Mouse (Mus musculus) cerebellum, postnatal 14 days (tissue): ENCODE data around the gene Ntsr2.
"Not testable (repeated sequence)": the region's sequence is repeated elsewhere in the genome, so short reads cannot be mapped to it uniquely, and the experiment has no call there.

Experiments
- DNase-seq, 2 experiments: peaks; one replicate each; pipeline ENCODE4 v3.0.0; 2021; ENCODE audit warnings: mixed read lengths in 2 of 2

Ntsr2 gene

DNA sequence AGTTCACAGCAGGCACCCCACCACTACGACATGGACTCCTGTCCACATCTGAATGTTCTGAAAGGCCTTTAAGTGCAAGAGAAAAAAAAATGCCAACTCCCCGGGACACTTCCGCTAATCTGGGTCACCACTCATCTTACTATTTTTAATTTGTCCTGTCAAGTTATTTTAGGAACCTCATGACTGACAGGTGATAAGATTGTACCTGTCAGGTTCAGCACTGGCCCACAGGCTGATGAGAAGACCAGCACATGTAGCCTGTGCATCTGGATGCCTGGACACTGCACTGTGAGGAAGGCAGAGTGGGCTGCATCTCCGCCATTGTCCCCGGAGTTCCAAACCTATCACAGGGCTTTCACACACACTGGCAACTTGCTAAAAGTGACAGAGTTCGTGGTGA, 3.4 kb upstream of the Ntsr2 start:
- no peak for DNase-seq

DNA sequence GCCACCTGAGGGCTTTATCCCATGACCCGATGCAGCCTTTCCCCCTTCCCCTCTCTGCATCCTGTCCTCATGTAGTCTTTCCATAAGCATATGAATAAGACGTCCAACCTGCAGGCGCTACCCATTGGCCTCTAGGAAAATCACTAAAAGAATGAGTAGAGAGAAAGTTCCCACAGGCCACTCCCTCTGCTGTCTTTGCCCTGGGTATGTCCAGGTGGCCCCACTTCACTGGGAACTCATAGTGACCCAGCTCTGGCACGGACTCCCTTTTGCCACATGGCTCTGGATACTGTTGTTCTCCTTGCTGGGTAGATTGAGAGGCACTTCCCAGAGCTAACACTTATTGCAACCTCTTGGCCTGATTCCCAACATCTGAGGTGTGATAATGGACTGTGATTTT, 2.4 kb downstream of the Ntsr2 start:
- no peak for DNase-seq

DNA sequence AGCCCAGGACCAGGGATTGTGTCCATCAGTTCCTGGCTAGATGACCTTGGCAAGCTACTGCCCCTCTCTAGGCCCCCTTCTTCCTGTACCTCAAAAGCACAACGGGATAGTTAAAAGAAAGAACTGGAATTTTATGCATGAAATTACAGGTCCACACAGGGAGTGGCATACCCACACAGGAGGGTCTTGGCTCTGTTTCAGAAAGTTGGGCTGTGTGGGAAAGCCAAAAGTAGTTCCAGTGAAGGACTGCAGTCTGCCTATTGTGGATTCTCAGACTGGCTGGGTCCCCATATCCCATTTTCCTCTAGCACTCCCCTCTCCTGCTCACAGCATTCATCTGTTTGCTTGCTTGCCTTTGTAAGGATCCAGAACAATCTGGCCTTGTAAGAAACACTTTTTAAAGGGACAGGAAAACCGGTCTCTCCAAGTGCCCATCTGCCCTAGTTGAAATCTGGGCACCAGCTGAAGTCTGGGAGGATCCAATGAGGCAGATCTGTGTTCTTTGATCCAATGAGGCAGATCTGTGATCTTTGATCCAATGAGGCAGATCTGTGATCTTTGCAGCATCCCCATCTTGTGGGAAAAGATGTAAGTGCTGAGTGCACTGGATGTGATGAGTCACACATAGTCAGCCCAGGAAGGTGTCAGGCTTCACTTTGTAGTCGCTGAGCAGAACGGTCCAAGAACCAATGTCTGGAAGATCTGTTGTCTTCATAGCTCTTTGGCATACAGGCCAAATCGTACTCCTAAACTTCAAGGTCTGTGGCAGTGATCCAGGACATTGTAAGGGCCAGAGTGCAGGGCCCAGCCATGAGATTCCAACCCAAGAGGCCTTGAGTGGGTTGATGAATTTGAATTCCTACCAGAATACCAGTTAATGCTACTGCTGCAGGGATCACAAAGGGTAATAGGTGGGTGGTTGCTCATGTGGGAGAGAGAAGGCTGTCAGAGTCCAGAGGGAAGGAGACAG, 4.0 kb downstream of the Ntsr2 start:
- peak in 1 of 2 experiments; percentile 46 for DNase-seq

DNA sequence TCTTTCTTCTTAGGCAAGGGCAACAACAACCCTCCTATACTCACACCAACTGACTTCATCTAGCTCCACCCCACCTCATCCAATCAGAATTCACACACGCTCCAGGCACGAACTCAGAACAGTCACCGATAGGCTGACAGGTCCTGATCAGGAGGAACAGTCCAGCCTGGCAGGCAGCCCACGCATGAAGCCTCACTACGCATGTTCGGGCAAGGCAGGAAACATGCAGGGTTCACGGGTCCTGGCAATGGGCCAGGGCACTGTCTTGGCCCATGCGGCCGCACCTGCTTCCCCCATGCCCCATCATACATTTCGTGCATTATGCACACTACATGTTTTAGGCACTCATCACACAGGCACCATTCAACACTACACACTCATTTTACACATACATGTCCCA, 8.3 kb downstream of the Ntsr2 start:
- DNase-seq: peak in 1 of 2 experiments; percentile 56

DNA sequence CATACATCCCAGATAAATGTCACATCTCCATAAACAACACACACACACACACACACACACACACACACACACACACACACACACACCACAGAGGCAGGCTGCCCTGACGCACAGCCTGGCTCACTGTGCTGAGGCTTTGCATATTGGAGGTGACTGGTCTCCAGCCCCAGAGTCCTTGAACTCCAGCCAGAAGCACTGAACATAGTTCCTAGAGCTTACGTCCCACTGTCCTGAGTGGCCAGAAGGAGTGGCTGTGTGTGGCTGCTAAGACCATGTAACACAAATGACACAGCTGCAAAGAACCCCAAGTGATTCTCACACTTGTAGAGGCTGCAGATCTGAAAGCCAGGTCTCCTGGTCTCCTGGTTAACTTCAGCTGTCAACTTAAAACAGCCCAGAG, 8.8 kb downstream of the Ntsr2 start:
- DNase-seq: no peak

DNA sequence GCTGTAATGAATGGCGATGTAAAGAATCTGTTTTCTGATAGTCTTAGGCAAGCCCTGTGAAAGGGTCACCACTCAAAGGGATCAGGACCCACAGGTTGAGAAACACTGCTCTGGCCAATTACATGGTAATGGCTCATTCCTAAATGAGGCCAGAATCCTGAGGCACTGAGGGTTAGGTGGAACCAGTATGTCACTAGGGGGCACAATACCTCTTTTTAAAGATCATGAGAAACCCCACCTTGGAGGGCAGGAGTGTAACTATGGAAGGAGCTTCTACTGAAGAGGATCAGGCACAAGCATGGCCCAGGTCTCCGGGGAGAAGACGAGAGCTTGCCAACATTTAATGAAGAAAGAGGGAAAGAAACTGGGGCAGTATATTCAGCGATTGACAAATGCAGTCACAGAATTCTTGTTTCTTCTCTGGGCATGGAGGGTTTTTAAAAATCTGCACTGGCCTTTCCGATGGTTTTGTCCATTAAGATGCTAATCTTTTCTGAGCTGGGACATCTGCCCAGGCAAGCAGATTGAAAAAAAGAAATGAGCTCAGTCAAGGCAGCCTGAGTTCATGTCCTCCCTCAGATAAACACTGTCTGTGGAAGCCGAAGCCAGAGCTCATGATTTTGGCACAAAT, 9.9 kb downstream of the Ntsr2 start:
- DNase-seq: peak in 1 of 2 experiments; percentile 24

DNA sequence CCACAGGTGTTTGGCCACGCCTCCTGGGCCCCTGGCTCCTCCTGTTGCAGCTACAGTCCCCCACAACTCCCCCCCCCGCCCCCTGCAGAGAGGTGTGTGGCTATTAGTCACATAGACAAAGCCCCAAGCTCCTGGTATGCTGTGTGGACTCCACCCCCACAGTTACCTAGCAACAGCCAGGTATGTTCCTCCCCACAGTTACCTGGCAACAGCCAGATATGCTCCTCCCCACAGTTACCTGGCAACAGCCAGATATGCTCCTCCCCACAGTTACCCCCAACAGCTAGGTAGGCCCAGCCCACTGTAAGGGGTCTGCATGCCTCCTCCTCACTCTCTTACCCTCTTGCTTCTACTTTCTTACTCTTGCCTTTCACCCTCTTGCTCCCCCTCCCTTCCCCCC, 11.8 kb downstream of the Ntsr2 start:
- DNase-seq: no peak

DNA sequence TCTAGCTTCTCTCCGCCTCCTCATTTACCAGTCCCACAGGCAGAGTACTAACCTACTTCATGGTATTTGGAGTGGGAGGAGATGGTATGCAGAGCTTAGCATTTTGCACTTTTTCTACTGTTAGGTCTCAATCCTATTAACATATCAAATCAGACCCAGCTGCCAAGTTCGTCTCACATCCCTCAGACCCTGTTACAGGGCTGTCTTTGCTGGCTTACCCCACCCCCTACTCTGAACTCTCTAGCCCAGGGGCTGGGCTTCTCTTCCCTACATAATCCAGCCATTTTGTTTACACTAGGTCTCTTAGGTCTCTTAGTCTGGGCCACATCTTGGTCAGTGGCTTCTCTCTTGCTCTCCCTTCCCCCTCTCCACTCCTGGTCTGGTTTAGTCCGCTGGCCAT, 16.0 kb downstream of the Ntsr2 start:
- DNase-seq: no peak

DNA sequence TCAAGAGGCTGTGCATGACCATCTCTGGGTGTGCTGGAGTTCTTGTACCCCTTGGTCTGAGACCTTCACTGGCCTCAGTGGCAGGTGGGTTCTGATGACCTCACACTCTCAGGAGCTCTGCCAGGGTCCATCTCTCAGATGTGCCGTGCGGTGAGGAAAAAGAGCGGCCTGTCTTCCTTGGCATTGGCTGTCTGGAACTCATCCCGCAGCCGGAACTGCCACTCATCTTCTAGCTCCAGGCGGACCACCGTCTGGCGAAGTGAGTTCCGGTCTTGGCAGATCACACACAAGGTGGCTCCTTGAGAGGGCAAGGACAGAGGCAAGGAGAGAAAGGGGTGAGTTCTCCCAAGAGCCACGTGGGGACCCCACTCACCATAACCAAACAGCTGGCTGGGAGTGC, 19.1 kb downstream of the Ntsr2 start:
- peak; percentile 29 to 53 for DNase-seq

DNA sequence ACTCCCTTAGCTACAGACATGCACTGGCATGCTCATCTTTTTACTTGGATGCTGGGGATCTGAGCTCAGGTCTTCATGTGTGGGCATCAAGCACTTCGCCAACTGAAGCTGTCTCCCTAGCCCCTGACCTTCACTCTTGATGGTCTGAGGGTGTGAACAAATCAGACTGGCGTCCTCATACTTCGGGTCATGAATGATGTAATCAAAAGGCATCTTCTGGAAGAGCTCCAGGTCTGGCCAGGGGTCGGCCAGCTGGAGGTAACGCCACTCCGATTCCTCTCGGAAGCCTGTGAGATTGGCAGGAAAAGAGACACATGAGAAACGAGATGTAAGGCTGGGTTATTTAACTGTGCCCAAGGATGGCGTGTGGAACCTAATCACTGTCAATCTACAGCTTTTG, 37.4 kb downstream of the Ntsr2 start:
- DNase-seq: no peak

DNA sequence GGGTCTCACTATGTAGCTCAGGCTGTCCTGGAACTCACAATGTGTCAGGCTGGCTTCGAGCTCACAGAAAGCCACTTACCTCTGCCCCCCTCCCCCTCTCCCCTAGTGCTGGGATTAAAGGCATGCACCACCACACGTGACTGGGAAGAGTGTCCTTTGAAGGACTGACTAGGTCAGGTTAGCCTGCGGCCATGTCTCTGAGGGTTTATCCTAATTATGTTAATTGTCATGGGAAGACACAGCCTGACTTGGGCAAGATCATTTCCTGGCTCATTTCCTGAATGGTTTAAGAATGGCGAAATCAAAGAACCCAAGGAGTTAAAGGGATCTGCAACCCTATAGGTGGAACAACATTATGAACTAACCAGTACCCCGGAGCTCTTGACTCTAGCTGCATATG, 41.6 kb downstream of the Ntsr2 start:
- no peak for DNase-seq

DNA sequence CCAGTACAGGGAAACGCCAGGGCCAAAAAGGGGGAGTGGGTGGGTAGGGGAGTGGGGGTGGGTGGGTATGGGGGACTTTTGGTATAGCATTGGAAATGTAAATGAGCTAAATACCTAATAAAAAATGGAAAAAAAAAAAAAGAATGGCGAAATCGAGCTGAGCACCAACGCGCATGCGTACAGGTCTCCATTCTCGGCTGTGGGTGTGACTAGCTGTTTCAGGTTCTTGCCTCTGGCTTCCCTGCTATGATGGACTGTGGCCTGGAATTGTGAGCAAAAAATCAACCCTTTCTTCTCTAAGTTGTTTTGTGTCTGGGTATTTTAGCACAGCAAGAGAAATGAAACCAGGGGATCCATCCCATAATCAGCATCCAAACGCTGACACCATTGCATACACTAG, 42.1 kb downstream of the Ntsr2 start:
- not testable (repeated sequence) for DNase-seq

DNA sequence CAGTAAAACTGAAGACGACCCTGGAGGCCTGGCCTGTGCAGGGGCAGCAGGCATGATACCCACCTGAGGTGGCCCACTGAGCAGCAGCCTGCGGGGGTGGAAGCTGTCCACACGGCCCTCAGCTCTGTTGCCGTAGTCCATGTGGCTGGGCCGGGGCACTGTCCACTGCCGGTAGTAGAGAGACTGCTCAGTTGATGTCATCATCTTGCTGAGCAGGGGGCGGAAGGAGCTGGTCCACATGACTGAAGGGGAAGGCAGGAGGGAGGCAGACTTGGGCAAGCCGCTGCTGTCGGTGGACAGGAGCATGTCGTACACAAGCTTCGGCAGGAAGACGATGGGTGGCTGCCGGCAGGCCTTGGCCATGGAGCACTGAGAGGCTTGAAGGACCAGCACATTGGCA, 43.0 kb downstream of the Ntsr2 start:
- DNase-seq: no peak

DNA sequence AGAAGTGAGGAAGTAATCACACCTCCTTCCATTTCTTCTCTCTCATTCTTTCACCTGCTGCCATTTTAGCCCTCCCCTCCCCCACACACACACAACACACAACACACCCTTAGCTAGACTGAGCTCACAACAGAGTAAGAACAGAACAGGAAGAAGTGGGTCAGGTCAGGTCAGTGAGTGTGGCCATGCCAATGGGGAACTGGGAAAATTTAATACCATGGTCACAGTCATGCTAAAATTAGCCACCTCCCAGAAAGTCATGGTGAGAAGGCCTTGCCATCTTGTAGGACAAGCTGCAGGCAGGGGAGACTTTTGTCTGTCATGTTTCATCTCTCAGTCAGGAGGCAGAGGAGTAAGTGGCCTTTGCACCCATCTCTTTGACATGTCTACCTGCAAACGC, 45.5 kb downstream of the Ntsr2 start:
- no peak for DNase-seq
